Mouse (Mus musculus): ENCODE data around the gene Gm49721. TPM values are rescaled to one million over a fixed set of nuclear protein-coding genes. Genes with fewer than 3 reads are reported as not detected.
"Not testable (repeated sequence)": the region's sequence is repeated elsewhere in the genome, so short reads cannot be mapped to it uniquely, and the experiment has no call there.

The Gm49721 gene
- polyA plus RNA-seq, 1 experiment, result not detected

DNA sequence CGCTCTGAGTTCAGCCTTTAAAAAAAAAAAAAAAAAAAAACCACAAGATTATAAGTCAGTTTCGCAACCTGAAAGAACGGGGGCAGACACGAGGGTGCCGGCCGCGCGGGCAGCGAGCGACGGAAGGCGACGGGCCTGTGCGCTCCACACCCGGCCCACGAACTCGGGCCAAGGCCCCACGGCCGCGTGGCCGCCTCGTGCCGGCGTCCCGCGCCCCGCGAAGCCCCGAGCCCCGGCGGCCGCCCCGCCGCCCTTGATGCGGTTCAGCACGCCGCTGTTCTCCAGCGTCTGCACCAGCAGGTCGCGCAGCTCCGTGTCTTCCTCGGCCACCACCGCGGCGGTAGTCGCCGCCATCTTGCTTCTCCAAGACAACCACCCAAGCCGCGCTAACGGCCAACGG, 17.9 kb upstream of the Gm49721 start, which contains the start of gene Tagap1:
TSS of gene Tagap1 (minus strand) at position 381 of the 400 bp plus-strand sequence.
- H3K4me1 ChIP-seq (ENCODE audit: control insufficient read depth, insufficient read depth, low read length); H3K27me3 ChIP-seq (ENCODE audit: control insufficient read depth, insufficient read depth, low read length, poor library complexity, severe bottlenecking); H3K36me3 ChIP-seq (ENCODE audit: control insufficient read depth, insufficient read depth, low read length, poor library complexity, severe bottlenecking); H3K9me3 ChIP-seq (replicated peaks; ENCODE audit: control insufficient read depth, insufficient read depth, low read length, poor library complexity, severe bottlenecking); H3K27ac ChIP-seq (ENCODE audit: insufficient read depth, low read length): not testable (repeated sequence)
- Histone ChIP-seq H3K9ac (ENCODE audit: low read depth, poor library complexity, severe bottlenecking) (peak within 1 kb of the TSS; percentile 99), H3K4me3 (ENCODE audit: low read depth, low read length) (peak within 1 kb of the TSS; percentile 77)

DNA sequence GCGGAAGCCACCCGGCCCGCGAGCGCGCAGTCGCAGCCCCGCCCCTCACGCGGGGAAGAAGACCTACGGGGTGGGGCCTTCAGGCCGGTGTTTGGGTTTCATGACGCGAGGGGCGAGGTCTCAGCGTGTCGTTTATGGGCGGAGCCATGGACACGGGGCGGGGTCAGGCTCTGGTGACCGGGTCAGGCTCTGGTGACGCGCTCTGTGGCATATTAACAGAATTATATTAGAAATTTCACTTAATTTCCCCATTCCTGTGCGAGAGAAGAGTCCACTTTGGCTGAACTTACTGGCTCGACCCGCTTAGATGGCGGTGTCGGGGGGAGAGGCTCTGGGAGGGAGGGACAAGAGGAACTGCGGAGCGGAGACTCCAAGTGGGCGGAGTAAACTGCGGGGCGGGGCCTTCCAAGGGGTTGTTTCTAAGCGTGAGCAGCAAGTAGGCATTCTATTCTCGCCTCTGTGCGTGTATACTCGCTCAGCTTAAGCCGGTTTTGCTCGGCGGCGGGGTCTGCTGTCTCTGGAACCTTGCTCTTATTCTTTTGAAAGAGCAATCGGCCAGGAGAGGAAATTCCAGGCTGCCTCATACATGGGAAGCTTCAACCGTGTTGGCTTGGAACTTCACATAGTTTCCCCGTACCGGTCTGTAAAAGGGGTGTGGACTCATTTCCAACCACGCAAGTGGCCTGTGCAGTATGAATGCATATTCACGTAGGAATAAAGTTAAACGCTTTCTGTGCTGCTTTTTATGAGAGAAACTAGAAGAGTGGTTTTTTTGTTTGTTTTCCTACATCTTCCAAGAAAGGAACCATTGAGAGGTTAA, 17.3 kb upstream of the Gm49721 start:
- not testable (repeated sequence) for H3K9me3 ChIP-seq (replicated peaks; ENCODE audit: control insufficient read depth, insufficient read depth, low read length, poor library complexity, severe bottlenecking); H3K36me3 ChIP-seq (ENCODE audit: control insufficient read depth, insufficient read depth, low read length, poor library complexity, severe bottlenecking); H3K27me3 ChIP-seq (ENCODE audit: control insufficient read depth, insufficient read depth, low read length, poor library complexity, severe bottlenecking); H3K4me1 ChIP-seq (ENCODE audit: control insufficient read depth, insufficient read depth, low read length); H3K27ac ChIP-seq (ENCODE audit: insufficient read depth, low read length)
- peak overlapping the region; percentile 99 for H3K9ac ChIP-seq (ENCODE audit: low read depth, poor library complexity, severe bottlenecking)
- H3K4me3 ChIP-seq (ENCODE audit: low read depth, low read length), result peak overlapping the region; percentile 77

DNA sequence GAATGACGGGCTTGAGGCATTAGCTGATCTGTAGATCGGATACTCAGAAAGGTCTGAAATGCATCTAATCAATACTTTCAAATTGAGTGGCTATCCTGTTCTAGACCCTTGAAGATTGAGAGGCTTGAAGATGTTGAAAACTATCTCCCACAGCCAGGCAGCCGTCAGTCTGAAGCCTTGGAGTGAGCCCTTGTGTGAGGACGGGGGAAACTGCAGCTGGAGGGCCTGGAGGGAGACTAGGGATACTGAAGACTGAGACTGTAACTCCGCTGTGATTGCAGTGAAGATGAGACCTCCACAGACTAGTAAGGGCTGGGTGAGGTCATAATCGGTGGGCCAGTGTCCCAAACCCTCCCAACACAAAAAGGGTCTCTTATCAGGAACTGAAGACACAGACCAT, 16.4 kb upstream of the Gm49721 start:
- not testable (repeated sequence) for H3K27me3 ChIP-seq (ENCODE audit: control insufficient read depth, insufficient read depth, low read length, poor library complexity, severe bottlenecking); H3K4me1 ChIP-seq (ENCODE audit: control insufficient read depth, insufficient read depth, low read length); H3K36me3 ChIP-seq (ENCODE audit: control insufficient read depth, insufficient read depth, low read length, poor library complexity, severe bottlenecking); H3K9ac ChIP-seq (ENCODE audit: low read depth, poor library complexity, severe bottlenecking); H3K9me3 ChIP-seq (replicated peaks; ENCODE audit: control insufficient read depth, insufficient read depth, low read length, poor library complexity, severe bottlenecking); H3K27ac ChIP-seq (ENCODE audit: insufficient read depth, low read length); H3K4me3 ChIP-seq (ENCODE audit: low read depth, low read length)

DNA sequence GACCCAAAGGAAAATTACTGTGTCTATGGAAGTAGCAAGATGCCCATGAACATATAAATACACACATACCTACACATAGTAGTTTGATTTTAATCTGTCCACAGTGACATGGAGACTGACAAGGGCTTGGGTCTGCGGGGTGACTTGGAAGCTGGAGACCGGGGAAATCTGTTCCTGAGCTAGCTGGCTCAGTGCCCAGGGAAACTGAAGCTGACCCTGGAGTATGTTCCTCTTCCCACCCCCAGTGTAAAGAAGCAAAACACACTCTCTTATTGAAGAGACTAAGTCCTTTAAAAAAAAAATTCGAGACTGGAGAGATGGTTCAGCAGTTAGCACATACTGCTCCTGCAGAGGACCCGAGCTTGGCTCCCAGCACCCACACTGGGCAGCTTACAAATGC, 15.8 kb upstream of the Gm49721 start:
- not testable (repeated sequence) for H3K27me3 ChIP-seq (ENCODE audit: control insufficient read depth, insufficient read depth, low read length, poor library complexity, severe bottlenecking); H3K27ac ChIP-seq (ENCODE audit: insufficient read depth, low read length); H3K9me3 ChIP-seq (replicated peaks; ENCODE audit: control insufficient read depth, insufficient read depth, low read length, poor library complexity, severe bottlenecking); H3K4me1 ChIP-seq (ENCODE audit: control insufficient read depth, insufficient read depth, low read length); H3K36me3 ChIP-seq (ENCODE audit: control insufficient read depth, insufficient read depth, low read length, poor library complexity, severe bottlenecking); H3K4me3 ChIP-seq (ENCODE audit: low read depth, low read length); H3K9ac ChIP-seq (ENCODE audit: low read depth, poor library complexity, severe bottlenecking)

DNA sequence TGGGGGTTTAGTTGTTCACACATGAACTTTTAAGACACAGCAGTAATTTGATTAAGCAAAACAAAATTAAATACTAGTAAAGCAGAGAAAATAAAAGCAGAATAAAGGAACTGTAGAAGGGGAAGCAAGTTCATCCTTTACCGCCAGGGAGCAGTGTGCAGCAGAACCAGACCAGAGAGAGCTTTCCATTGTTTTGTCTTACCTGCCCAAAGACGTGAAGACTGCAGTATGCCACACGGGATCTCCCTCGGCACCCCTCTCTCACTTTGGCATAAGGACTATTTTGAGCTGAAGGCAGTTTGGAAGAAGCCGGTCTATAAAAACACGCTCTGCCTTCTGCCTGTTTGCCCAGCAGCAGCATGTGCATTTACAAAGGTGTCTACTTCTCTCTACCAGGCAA, 13.3 kb upstream of the Gm49721 start:
- not testable (repeated sequence) for H3K27me3 ChIP-seq (ENCODE audit: control insufficient read depth, insufficient read depth, low read length, poor library complexity, severe bottlenecking); H3K27ac ChIP-seq (ENCODE audit: insufficient read depth, low read length); H3K9ac ChIP-seq (ENCODE audit: low read depth, poor library complexity, severe bottlenecking); H3K36me3 ChIP-seq (ENCODE audit: control insufficient read depth, insufficient read depth, low read length, poor library complexity, severe bottlenecking); H3K4me1 ChIP-seq (ENCODE audit: control insufficient read depth, insufficient read depth, low read length); H3K4me3 ChIP-seq (ENCODE audit: low read depth, low read length); H3K9me3 ChIP-seq (replicated peaks; ENCODE audit: control insufficient read depth, insufficient read depth, low read length, poor library complexity, severe bottlenecking)
- peak; percentile 18 for TF ChIP-seq CTCF (IDR thresholded peaks at IDR 0.05; ENCODE audit: low read depth, low read length)

DNA sequence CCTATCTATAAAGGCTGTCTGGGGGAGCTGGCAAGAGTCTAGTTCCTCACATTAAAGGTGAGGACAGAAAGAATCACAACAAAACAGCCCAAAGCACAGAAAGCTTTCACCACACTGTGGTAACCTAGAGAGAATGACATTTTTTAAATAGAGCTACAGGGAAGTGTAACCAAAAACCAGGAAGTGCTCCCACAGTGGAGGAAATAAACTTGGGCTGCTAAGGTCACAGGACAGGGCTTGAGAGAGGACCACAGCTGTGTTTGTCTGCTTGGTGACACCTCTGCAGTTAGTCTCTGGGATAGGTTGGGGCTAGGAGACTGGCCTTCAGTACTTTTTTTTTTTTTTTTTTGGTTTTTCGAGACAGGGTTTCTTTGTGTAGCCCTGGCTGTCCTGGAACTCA, 11.0 kb upstream of the Gm49721 start:
- H3K4me1 ChIP-seq (ENCODE audit: control insufficient read depth, insufficient read depth, low read length); H3K9me3 ChIP-seq (replicated peaks; ENCODE audit: control insufficient read depth, insufficient read depth, low read length, poor library complexity, severe bottlenecking); H3K27me3 ChIP-seq (ENCODE audit: control insufficient read depth, insufficient read depth, low read length, poor library complexity, severe bottlenecking); H3K36me3 ChIP-seq (ENCODE audit: control insufficient read depth, insufficient read depth, low read length, poor library complexity, severe bottlenecking); H3K4me3 ChIP-seq (ENCODE audit: low read depth, low read length); H3K27ac ChIP-seq (ENCODE audit: insufficient read depth, low read length); H3K9ac ChIP-seq (ENCODE audit: low read depth, poor library complexity, severe bottlenecking): not testable (repeated sequence)

DNA sequence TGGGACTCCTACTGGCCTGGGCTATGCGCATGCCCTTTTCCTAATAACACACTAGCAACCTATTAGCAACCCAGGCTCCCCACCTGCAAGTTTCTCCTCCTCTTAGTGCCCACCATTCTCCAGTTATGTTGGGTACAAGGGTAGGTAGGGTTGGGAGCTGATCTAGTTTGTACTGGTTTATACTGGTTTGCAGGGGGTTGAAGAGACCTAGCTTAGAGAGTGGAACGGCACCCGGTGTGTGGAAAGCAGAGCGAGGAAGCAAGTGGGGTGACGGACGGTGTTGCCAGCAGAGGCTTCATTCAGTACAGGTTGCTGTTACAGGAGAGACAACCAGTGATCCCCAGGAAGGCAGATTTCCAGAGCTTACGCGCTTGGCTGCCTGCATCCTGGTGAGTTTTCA, 8.4 kb upstream of the Gm49721 start, which contains the start of gene Rnaset2b:
TSS of gene Rnaset2b (plus strand) at position 301 of the 400 bp plus-strand sequence.
- not testable (repeated sequence) for H3K36me3 ChIP-seq (ENCODE audit: control insufficient read depth, insufficient read depth, low read length, poor library complexity, severe bottlenecking); H3K9me3 ChIP-seq (replicated peaks; ENCODE audit: control insufficient read depth, insufficient read depth, low read length, poor library complexity, severe bottlenecking); H3K27ac ChIP-seq (ENCODE audit: insufficient read depth, low read length); H3K4me3 ChIP-seq (ENCODE audit: low read depth, low read length); H3K9ac ChIP-seq (ENCODE audit: low read depth, poor library complexity, severe bottlenecking); H3K27me3 ChIP-seq (ENCODE audit: control insufficient read depth, insufficient read depth, low read length, poor library complexity, severe bottlenecking); H3K4me1 ChIP-seq (ENCODE audit: control insufficient read depth, insufficient read depth, low read length)

DNA sequence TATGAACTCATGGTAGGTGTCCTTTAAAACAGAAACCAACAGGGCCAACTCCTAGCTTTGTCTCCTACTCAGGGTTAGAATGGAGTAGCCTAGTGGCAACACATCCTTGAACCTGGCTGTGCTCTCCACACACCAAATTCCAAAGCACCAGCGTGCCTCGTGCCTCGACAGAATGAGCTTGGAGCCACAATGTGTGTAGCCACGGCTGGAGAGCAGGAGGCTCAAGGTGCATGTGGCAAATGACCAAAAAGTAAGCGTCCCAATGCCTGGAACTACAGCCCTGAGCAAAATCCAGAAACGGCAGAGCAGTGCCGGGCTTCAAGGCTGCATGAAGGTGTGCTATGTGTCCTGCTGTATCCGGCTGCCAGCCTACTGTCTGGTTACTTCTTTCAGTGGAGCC, 7.5 kb upstream of the Gm49721 start:
- not testable (repeated sequence) for H3K4me1 ChIP-seq (ENCODE audit: control insufficient read depth, insufficient read depth, low read length); H3K27me3 ChIP-seq (ENCODE audit: control insufficient read depth, insufficient read depth, low read length, poor library complexity, severe bottlenecking); H3K4me3 ChIP-seq (ENCODE audit: low read depth, low read length); H3K9ac ChIP-seq (ENCODE audit: low read depth, poor library complexity, severe bottlenecking); H3K9me3 ChIP-seq (replicated peaks; ENCODE audit: control insufficient read depth, insufficient read depth, low read length, poor library complexity, severe bottlenecking); H3K27ac ChIP-seq (ENCODE audit: insufficient read depth, low read length); H3K36me3 ChIP-seq (ENCODE audit: control insufficient read depth, insufficient read depth, low read length, poor library complexity, severe bottlenecking)

DNA sequence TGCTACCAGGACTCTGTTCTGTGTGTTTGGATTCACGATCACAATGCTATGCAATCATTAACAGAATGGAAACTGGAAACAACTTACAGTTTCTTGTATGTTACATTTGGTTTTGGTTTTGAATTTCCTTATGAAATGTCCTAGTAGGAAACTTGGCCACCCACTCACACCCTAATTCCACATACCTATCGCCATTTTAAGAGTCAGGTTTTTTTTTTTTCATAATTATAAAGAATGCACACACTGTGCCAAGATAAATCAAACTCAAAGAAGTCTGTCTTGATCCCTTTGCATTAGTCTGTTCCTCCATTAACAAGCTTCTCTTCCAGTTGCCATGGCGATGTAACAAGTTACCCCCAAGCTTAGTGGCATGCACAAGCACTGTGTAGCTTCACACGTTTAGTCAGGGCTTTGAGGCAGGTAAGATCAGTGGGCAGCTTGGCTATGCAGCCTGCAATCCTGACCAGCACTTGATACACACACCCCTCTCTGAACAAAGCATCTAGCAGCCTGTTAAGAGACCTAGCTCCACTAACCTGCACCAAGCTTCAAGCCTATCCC, 5.8 kb upstream of the Gm49721 start:
- not testable (repeated sequence) for H3K27ac ChIP-seq (ENCODE audit: insufficient read depth, low read length); H3K4me1 ChIP-seq (ENCODE audit: control insufficient read depth, insufficient read depth, low read length); H3K4me3 ChIP-seq (ENCODE audit: low read depth, low read length); H3K36me3 ChIP-seq (ENCODE audit: control insufficient read depth, insufficient read depth, low read length, poor library complexity, severe bottlenecking); H3K9me3 ChIP-seq (replicated peaks; ENCODE audit: control insufficient read depth, insufficient read depth, low read length, poor library complexity, severe bottlenecking); H3K27me3 ChIP-seq (ENCODE audit: control insufficient read depth, insufficient read depth, low read length, poor library complexity, severe bottlenecking); H3K9ac ChIP-seq (ENCODE audit: low read depth, poor library complexity, severe bottlenecking)

DNA sequence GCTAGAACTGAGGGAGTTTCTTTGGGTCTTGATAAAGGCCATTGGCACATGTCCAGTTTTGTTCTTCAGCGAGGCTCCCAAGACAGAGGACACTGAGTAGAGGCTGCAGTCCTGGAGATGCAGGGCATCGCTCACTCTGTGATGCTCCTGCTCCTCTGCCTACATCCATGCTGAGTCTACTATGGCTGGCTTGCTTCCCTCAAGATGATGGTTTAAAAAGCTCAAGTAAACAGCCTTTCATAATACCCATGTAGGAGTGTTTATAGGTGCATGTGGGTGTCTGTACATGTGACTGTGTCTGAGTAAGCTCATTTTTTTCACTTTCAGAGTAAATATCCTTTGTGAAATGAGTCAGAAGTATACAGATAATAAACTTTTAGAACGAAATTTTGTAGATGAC, 3.7 kb upstream of the Gm49721 start:
- H3K9ac ChIP-seq (ENCODE audit: low read depth, poor library complexity, severe bottlenecking); H3K27me3 ChIP-seq (ENCODE audit: control insufficient read depth, insufficient read depth, low read length, poor library complexity, severe bottlenecking); H3K27ac ChIP-seq (ENCODE audit: insufficient read depth, low read length); H3K4me1 ChIP-seq (ENCODE audit: control insufficient read depth, insufficient read depth, low read length); H3K9me3 ChIP-seq (replicated peaks; ENCODE audit: control insufficient read depth, insufficient read depth, low read length, poor library complexity, severe bottlenecking); H3K4me3 ChIP-seq (ENCODE audit: low read depth, low read length); H3K36me3 ChIP-seq (ENCODE audit: control insufficient read depth, insufficient read depth, low read length, poor library complexity, severe bottlenecking): not testable (repeated sequence)

Data from ES-Bruce4 (cell line).